Mouse (Mus musculus) liver, adult 2 months (tissue): ENCODE measurements around the gene Ptp4a2.

Experiments
- CTCF ChIP-seq: fragments of 200-500 bp; IDR thresholded peaks from 2 replicates; pipeline ENCODE4 v1.5.1; 2011; ENCODE audit warnings: low read depth, low read length, control low read depth
- POLR2A ChIP-seq: fragments of 200-500 bp; IDR thresholded peaks from 2 replicates; pipeline ENCODE4 v1.6.1; 2011; ENCODE audit warnings: low read length, control low read depth; ENCODE audit not compliant: insufficient read depth; ENCODE audit errors: extremely low read depth

DNA sequence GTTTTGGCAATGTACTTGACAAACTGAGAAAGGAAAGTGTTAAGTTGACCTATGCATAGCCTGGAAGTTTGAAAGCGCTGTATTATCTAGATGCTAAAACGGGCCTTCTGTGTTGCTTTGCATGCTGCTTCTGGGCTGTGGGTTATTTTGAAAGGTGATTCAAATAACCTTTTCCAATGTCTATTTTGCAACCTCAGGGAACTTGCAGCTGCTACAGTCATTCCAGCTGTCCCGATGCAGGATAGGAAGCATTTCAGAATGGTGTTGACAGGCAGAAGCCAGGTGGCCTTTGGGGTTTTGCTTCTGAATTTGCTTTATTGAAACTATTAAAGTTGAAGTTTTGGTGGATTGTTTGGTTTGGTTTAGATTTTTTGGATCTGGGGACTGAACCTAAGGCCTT, 17.1 kb downstream of the Ptp4a2 start:
- TF ChIP-seq CTCF (no peak), POLR2A (no peak)
